Mouse (Mus musculus) heart, adult 2 months (tissue): Measurements from ENCODE around the gene Mrtfa. TPM values are rescaled to one million over a fixed set of nuclear protein-coding genes. Genes with fewer than 3 reads are reported as not detected.

Source experiments
- DNase-seq, 2 experiments: peaks; one replicate each; pipeline ENCODE4 v3.0.0; 2021
- H3K27ac ChIP-seq: fragments of 200-600 bp; 2 replicates; pipeline ENCODE4 v1.8.1; 2022
- H3K27me3 ChIP-seq: fragments of 200-500 bp; 2 replicates; pipeline ENCODE4 v1.6.1; 2012; ENCODE audit warnings: mild to moderate bottlenecking, low read length, inconsistent platforms, mixed read lengths; ENCODE audit not compliant: control insufficient read depth, insufficient read depth
- H3K36me3 ChIP-seq: fragments of 200-500 bp; 2 replicates; pipeline ENCODE4 v1.6.1; 2012; ENCODE audit warnings: low read length, inconsistent platforms; ENCODE audit not compliant: control insufficient read depth, insufficient read depth
- H3K4me1 ChIP-seq: fragments of 200-500 bp; 2 replicates; pipeline ENCODE4 v1.6.1; 2011; ENCODE audit warnings: low read length; ENCODE audit not compliant: control insufficient read depth, insufficient read depth
- H3K4me3 ChIP-seq: fragments of 200-600 bp; 2 replicates; pipeline ENCODE4 v1.8.1; 2022
- H3K79me2 ChIP-seq: fragments of 200-500 bp; replicated peaks from 2 replicates; pipeline ENCODE4 v1.6.1; 2012; ENCODE audit warnings: mild to moderate bottlenecking, inconsistent platforms, low read length, moderate library complexity, mixed read lengths; ENCODE audit not compliant: control insufficient read depth, insufficient read depth
- H3K9ac ChIP-seq: fragments of 200-500 bp; 2 replicates; pipeline ENCODE4 v1.6.1; 2012; ENCODE audit warnings: low read depth, mild to moderate bottlenecking, control low read depth, inconsistent platforms, low read length, mixed read lengths
- CTCF ChIP-seq: fragments of 200-600 bp; IDR thresholded peaks from 2 replicates; pipeline ENCODE4 v1.8.1; 2022; ENCODE audit warnings: antibody characterized with exemption, mild to moderate bottlenecking, moderate library complexity
- EP300 ChIP-seq: fragments of 200-500 bp; IDR thresholded peaks from 2 replicates; pipeline ENCODE4 v1.6.1; 2011; ENCODE audit warnings: low read depth, low read length, control low read depth; ENCODE audit not compliant: insufficient read depth
- POLR2A ChIP-seq: fragments of 200-500 bp; IDR thresholded peaks from 2 replicates; pipeline ENCODE4 v1.6.1; 2011; ENCODE audit warnings: mild to moderate bottlenecking, low read depth, low read length, control low read depth; ENCODE audit not compliant: insufficient read depth
- WGBS: fragments of 180-500 bp; shearing (Covaris S2); methylation state at CpG from one replicate; pipeline ENCODE4 v1.1.7; 2018; 5-methylcytosine and 5-hydroxymethylcytosine counted together
- intact Hi-C: fragments of 180-260 bp; cut with DNase I; formaldehyde crosslinking; loops from one replicate; pipeline ENCODE4 v1.15.1; 2025
- polyA plus RNA-seq: library from polyadenylated mRNA; depleted of rRNA; stranded (reverse); fragments of >200 nt; gene quantifications from 2 replicates; pipeline ENCODE4 v1.2.3, GENCODE M21; 2012
- total RNA-seq, 2 experiments: library from RNA; stranded (reverse); gene quantifications; 2 replicates each; pipeline ENCODE4 v1.2.3; 2021

Gene Mrtfa
- total and polyA plus RNA-seq, 3 experiments, result 7.2 to 11.0 (median 9.0) TPM

GRCm38 (mm10) chr15:81016488-81016887 lies 174.1 kb downstream of the Mrtfa start:
- intact Hi-C loops, result no loop called here
- H3K4me3 ChIP-seq, result no peak overlapping the region
- H3K9ac ChIP-seq, result no peak overlapping the region
- TF ChIP-seq CTCF (no peak), EP300 (no peak), POLR2A (no peak)
- H3K27me3 ChIP-seq, result no peaks in the 10 kb centered on the region
- no peaks in the 10 kb centered on the region for H3K4me1 ChIP-seq
- H3K79me2 ChIP-seq, result no peaks in the 10 kb centered on the region
- DNase-seq, result no peak
- H3K36me3 ChIP-seq, result no peaks in the 10 kb centered on the region
- no peak overlapping the region for H3K27ac ChIP-seq
- 85% methylated on average over 10 of the region's 10 CpGs for WGBS

GRCm38 (mm10) chr15:81015068-81015744 lies 175.4 kb downstream of the Mrtfa start:
- H3K27ac ChIP-seq, result no peak overlapping the region
- no peak for DNase-seq

GRCm38 (mm10) chr15:81013186-81013585 lies 177.4 kb downstream of the Mrtfa start:
- Histone ChIP-seq H3K36me3 (no peaks in the 10 kb centered on the region), H3K27ac (no peak overlapping the region), H3K27me3 (no peaks in the 10 kb centered on the region), H3K4me1 (no peaks in the 10 kb centered on the region), H3K4me3 (no peak overlapping the region), H3K79me2 (no peaks in the 10 kb centered on the region), H3K9ac (no peak overlapping the region)
- DNase-seq, result no peak
- intact Hi-C loops, result no loop called here
- TF ChIP-seq CTCF (no peak), EP300 (no peak)
- WGBS, result 82% methylated on average over 7 of the region's 7 CpGs

More at GRCm38 (mm10) chr15:81015068-81015744, 175.4 kb downstream of the Mrtfa start:
- H3K9ac ChIP-seq, result no peak overlapping the region
- TF ChIP-seq EP300, result no peak
- no peak for TF ChIP-seq POLR2A
- TF ChIP-seq CTCF, result no peak
- H3K79me2 ChIP-seq, result no peaks in the 10 kb centered on the region
- intact Hi-C loops, result no loop called here
- WGBS, result 83% methylated on average over 5 of the region's 5 CpGs
- no peaks in the 10 kb centered on the region for H3K27me3 ChIP-seq
- H3K4me3 ChIP-seq, result no peak overlapping the region
- H3K36me3 ChIP-seq, result no peaks in the 10 kb centered on the region
- no peaks in the 10 kb centered on the region for H3K4me1 ChIP-seq

- Histone ChIP-seq H3K36me3 (no peaks in the 10 kb centered on the region), H3K9ac (no peak overlapping the region), H3K79me2 (no peaks in the 10 kb centered on the region), H3K27me3 (no peaks in the 10 kb centered on the region), H3K27ac (no peak overlapping the region), H3K4me1 (no peaks in the 10 kb centered on the region), H3K4me3 (no peak overlapping the region)
- no peak for DNase-seq
- intact Hi-C loops, result no loop called here
- WGBS, result 94% methylated on average over 4 of the region's 4 CpGs
- no peak for TF ChIP-seq POLR2A
- TF ChIP-seq EP300, result no peak
- TF ChIP-seq CTCF, result no peak
Measured at GRCm38 (mm10) chr15:81012359-81012758, 178.2 kb downstream of the Mrtfa start.

DNA sequence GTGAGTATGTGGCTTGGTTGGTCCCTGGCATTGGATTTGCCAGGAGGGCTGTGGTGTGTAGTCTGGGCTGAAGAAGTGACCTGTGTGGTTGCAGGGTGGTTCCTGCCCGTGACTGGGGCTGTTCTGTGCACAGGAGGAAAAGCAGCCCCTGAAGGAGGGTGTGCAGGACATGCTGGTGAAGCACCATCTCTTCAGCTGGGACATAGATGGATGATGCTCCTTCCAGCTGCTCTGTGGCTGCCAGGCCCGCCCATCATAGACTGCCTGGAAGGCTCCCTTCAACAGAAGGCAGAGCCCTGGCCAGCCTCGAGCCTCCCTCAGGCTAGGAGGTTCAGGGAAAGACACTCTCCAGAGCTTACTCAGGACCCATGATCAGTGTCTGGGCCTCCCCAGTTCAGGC lies 179.0 kb downstream of the Mrtfa start:
- Histone ChIP-seq H3K79me2 (no peaks in the 10 kb centered on the region), H3K27ac (no peak overlapping the region), H3K4me1 (no peaks in the 10 kb centered on the region), H3K27me3 (no peaks in the 10 kb centered on the region), H3K36me3 (no peaks in the 10 kb centered on the region), H3K4me3 (no peak overlapping the region), H3K9ac (no peak overlapping the region)
- 81% methylated on average over 3 of the region's 3 CpGs for WGBS
- TF ChIP-seq EP300, result no peak
- TF ChIP-seq CTCF, result no peak
- no peak for TF ChIP-seq POLR2A
- intact Hi-C loops, result no loop called here
- DNase-seq, result no peak

DNA sequence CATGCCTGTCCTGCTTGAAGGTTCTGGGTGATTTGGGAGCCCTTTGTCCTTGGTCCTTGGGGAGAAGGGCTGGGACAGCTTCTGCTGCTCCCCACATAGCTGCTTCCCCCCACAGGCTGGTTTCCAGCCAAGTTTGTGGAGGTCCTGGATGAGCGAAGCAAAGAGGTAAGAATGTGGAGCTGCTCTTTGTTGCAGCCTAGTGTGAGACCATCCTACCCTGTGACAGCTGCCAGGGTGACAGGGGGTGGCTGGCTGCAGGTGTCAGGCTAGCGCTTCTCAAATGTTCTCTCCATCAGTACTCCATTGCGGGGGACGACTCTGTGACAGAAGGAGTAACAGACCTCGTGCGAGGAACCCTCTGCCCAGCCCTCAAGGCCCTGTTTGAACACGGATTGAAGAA lies 180.4 kb downstream of the Mrtfa start:
- H3K9ac ChIP-seq, result no peak overlapping the region
- no peak overlapping the region for H3K4me3 ChIP-seq
- H3K4me1 ChIP-seq, result no peaks in the 10 kb centered on the region
- no peak for DNase-seq
- intact Hi-C loops, result no loop called here
- TF ChIP-seq EP300 (no peak), CTCF (no peak), POLR2A (no peak)
- no peaks in the 10 kb centered on the region for H3K79me2 ChIP-seq
- no peak overlapping the region for H3K27ac ChIP-seq
- WGBS, result 85% methylated on average over 7 of the region's 7 CpGs
- no peaks in the 10 kb centered on the region for H3K36me3 ChIP-seq
- no peaks in the 10 kb centered on the region for H3K27me3 ChIP-seq
